Mouse (Mus musculus) liver, embryonic 14.5 days (tissue): ENCODE results near the gene Pithd1. TPM values are rescaled to one million over a fixed set of nuclear protein-coding genes. Genes with fewer than 3 reads are reported as not detected.
A peak's percentile ranks its signal among the peaks of the same experiment; 100 is the strongest.
"Not testable (repeated sequence)": the region's sequence is repeated elsewhere in the genome, so short reads cannot be mapped to it uniquely, and the experiment has no call there.

Experiments
- ATAC-seq: fragments of 200-750 bp; cut with Nextera tagmentation; 2 replicates; pipeline ENCODE4 v1.8.0; 2017; ENCODE audit warnings: moderate number of reproducible peaks, mild to moderate bottlenecking, moderate library complexity; ENCODE audit not compliant: insufficient read depth
- DNase-seq, 3 experiments: peaks; one replicate each; pipeline ENCODE4 v3.0.0-alpha.2; 2012 to 2013; ENCODE audit warnings: low read depth in 3 of 3, low spot score in 3 of 3
- H3K27ac ChIP-seq: fragments of 300-500 bp; sonication (generic); 2 replicates; pipeline ENCODE4 v1.5.1; 2014; ENCODE audit warnings: moderate library complexity, mild to moderate bottlenecking, control low read depth, inconsistent platforms
- H3K27me3 ChIP-seq: fragments of 300-500 bp; sonication (generic); 2 replicates; pipeline ENCODE4 v1.6.1; 2014; ENCODE audit warnings: mild to moderate bottlenecking, low read length, moderate library complexity; ENCODE audit not compliant: control insufficient read depth, insufficient read depth
- H3K36me3 ChIP-seq: fragments of 300-500 bp; sonication (generic); replicated peaks from 2 replicates; pipeline ENCODE4 v1.6.1; 2014; ENCODE audit warnings: low read depth; ENCODE audit not compliant: control insufficient read depth, insufficient read depth
- H3K4me1 ChIP-seq, 2 experiments: fragments of 200-500 bp in 1 of 2; fragments of 300-500 bp in 1 of 2; sonication (generic) in 1 of 2; replicated peaks; 2 replicates each; pipeline ENCODE4 v1.6.1; 2012 to 2014; ENCODE audit warnings: antibody characterized with exemption in 1 of 2, inconsistent platforms in 1 of 2, low read length in 1 of 2; ENCODE audit not compliant: control insufficient read depth in 2 of 2, insufficient read depth in 2 of 2
- H3K4me2 ChIP-seq: fragments of 300-500 bp; sonication (generic); 2 replicates; pipeline ENCODE4 v1.6.1; 2014; ENCODE audit warnings: low read depth, mild to moderate bottlenecking, control low read depth, moderate library complexity
- H3K4me3 ChIP-seq, 2 experiments: fragments of 200-500 bp in 1 of 2; fragments of 300-500 bp in 1 of 2; sonication (generic) in 1 of 2; 2 replicates each; pipeline ENCODE4 v1.5.1; 2012 to 2014; ENCODE audit warnings: low read depth in 2 of 2, low read length in 2 of 2, mild to moderate bottlenecking in 2 of 2, control low read depth in 1 of 2, inconsistent platforms in 1 of 2, moderate library complexity in 1 of 2; ENCODE audit not compliant: insufficient read depth in 1 of 2
- H3K9ac ChIP-seq: fragments of 300-500 bp; sonication (generic); replicated peaks from 2 replicates; pipeline ENCODE4 v1.6.1; 2014; ENCODE audit warnings: mild to moderate bottlenecking, control low read depth, moderate library complexity
- H3K9me3 ChIP-seq: fragments of 300-500 bp; sonication (generic); 2 replicates; pipeline ENCODE4 v1.6.1; 2016; ENCODE audit warnings: low read length, mixed read lengths; ENCODE audit not compliant: control insufficient read depth
- CTCF ChIP-seq: IDR thresholded peaks from 2 replicates; pipeline ENCODE4 v1.5.1; 2016; ENCODE audit warnings: antibody characterized with exemption, low read depth, control low read depth
- EP300 ChIP-seq: IDR thresholded peaks from 2 replicates; pipeline ENCODE4 v1.6.1; 2016; ENCODE audit warnings: antibody characterized with exemption, low read depth
- WGBS: fragments of 180-500 bp; shearing (Covaris S2); extraction: QIAGEN DNeasy Blood & Tissue Kit; methylation state at CpG from one replicate; pipeline ENCODE4 v1.1.7; 2014; ENCODE audit not compliant: insufficient replicate concordance; 5-methylcytosine and 5-hydroxymethylcytosine counted together
- polyA plus RNA-seq, 2 experiments: library from polyadenylated mRNA; depleted of rRNA in 1 of 2; stranded (reverse) in 1 of 2; unstranded in 1 of 2; fragments of >200 nt; fragmentation: Nextera tagmentation in 1 of 2; extraction: Ambion mirVana in 1 of 2; gene quantifications; 2 replicates each; pipeline versions ENCODE4 v1.2.1 to v1.2.3; 2012 to 2014

The Pithd1 gene
- polyA plus RNA-seq, 2 experiments = 49.0 to 71.2 TPM

DNA sequence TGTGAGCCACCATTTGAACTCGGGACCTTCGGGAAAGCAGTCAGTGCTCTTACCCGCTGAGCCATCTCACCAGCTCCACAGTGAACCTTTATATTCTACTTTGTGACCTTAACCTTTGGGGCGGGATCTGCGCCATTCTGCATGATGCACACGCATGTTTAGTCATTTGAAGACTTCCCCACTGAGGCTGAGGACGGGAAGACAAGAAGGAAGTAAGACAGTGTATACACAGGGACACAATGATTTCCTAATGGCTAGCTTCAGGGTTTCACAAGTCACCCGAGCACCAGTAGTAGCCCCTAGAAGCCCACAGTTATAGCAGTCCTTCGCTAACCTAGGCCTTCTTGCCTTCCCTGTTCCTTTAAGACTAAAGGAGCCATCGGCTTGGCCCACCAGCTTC is 41.4 kb downstream of the Pithd1 start:
- H3K9ac ChIP-seq = peak overlapping the region; percentile 24
- ATAC-seq = no peak
- WGBS = 61% methylated on average over 10 of the region's 10 CpGs
- no peaks in the 10 kb centered on the region for H3K27me3 ChIP-seq
- no peak for TF ChIP-seq EP300
- DNase-seq = no peak
- H3K36me3 ChIP-seq = no peaks in the 10 kb centered on the region
- peak overlapping the region; percentile 24; the same call in 1 of the 2 replicates for H3K27ac ChIP-seq
- H3K9me3 ChIP-seq = no peaks in the 10 kb centered on the region
- peak overlapping the region; percentile 82 for H3K4me2 ChIP-seq
- H3K4me3 ChIP-seq = peak overlapping the region; percentile 88 to 97; a peak in 3 of 4 replicates
- peaks cover 6 to 14% of the 10 kb centered on the region in 2 experiments for H3K4me1 ChIP-seq

DNA sequence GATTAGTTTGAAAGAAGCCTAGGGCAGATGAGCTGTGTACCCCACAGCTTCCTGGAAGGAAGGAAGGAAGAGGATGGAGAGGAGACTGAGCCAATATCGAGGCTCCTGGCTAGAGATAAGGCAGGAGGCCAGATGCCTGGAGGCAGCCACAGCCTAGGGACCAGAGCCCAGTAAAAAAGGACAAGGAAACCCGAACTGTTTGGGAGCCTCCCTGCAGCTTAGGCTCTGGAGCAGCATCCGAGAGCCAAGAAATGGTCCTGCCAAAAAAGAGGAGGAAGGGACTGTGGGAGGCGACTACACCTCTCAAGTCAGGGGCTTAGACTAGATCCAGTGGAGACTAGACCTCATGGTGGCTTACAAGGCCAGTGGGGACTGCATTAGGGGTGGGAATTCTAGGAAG is 43.7 kb downstream of the Pithd1 start:
- peaks cover 6 to 22% of the 10 kb centered on the region in 2 experiments for H3K4me1 ChIP-seq

DNA sequence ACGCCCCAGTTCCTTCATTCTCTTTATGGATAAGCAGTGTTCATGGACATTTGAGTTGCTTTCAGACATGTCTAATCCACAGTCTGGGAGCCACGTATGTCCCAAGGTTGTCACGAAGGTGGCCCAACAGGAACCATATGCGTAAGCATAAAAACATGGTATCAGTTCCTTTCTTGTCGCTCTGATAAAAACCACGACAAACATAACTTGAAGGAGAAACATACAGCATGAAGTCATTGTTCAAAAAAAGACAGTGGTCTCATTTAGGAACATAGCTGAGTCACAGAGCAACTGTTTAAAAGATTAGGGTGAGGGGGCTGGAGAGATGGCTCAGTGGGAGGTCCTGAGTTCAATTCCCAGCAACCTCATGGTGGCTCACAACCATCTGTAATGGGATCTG is 44.9 kb downstream of the Pithd1 start:
- DNase-seq (no peak), ATAC-seq (no peak)
- TF ChIP-seq CTCF = no peak
- TF ChIP-seq EP300 = no peak
- no peak overlapping the region for H3K9ac ChIP-seq
- H3K9me3 ChIP-seq = no peaks in the 10 kb centered on the region
- H3K27ac ChIP-seq = no peak overlapping the region
- no peaks in the 10 kb centered on the region for H3K27me3 ChIP-seq
- H3K4me2 ChIP-seq = no peak overlapping the region
- H3K4me1 ChIP-seq = peaks cover 4 to 19% of the 10 kb centered on the region in 2 experiments
- H3K36me3 ChIP-seq = peaks cover 2% of the 10 kb centered on the region; the same call in 1 of the 2 replicates
- H3K4me3 ChIP-seq = no peak overlapping the region
- WGBS = 44% methylated on average over 6 of the region's 6 CpGs

More for the DNA sequence above, 43.7 kb downstream of the Pithd1 start:
- no peaks in the 10 kb centered on the region for H3K27me3 ChIP-seq
- WGBS = 50% methylated on average over 4 of the region's 4 CpGs
- TF ChIP-seq EP300 (no peak), CTCF (no peak)
- H3K4me3 ChIP-seq = no peak overlapping the region
- ATAC-seq (no peak), DNase-seq (no peak)
- no peak overlapping the region for H3K27ac ChIP-seq
- H3K36me3 ChIP-seq = 0 out of 2 replicates have a peak, but pooled peaks cover 2% of the 10 kb centered on the region
- no peak overlapping the region for H3K4me2 ChIP-seq
- no peaks in the 10 kb centered on the region for H3K9me3 ChIP-seq
- H3K9ac ChIP-seq = no peak overlapping the region

DNA sequence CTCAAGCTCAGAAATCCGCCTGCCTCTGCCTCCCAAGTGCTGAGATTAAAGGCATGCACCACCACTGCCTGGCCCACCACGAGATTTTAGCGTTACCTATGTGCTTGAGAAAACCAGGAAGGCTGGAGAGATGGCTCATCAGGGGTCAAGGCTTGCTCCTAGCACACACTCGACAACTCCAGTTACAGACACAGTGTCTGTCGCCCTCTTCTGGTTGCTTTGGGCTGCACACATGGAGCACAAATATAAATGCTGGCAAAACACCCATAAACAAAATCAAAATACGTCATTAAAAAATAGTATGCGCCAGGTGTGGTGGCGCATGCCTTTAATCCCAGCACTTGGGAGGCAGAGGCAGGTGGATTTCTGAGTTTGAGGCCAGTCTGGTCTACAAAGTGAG is 46.0 kb downstream of the Pithd1 start:
- H3K9me3 ChIP-seq, H3K27ac ChIP-seq, H3K36me3 ChIP-seq, H3K9ac ChIP-seq, DNase-seq, H3K4me2 ChIP-seq, H3K27me3 ChIP-seq, ATAC-seq, H3K4me3 ChIP-seq: not testable (repeated sequence)
- peaks cover 4 to 23% of the 10 kb centered on the region in 2 experiments for H3K4me1 ChIP-seq
- peak; percentile 81 for TF ChIP-seq CTCF
- WGBS = 75% methylated on average over 8 of the region's 8 CpGs

DNA sequence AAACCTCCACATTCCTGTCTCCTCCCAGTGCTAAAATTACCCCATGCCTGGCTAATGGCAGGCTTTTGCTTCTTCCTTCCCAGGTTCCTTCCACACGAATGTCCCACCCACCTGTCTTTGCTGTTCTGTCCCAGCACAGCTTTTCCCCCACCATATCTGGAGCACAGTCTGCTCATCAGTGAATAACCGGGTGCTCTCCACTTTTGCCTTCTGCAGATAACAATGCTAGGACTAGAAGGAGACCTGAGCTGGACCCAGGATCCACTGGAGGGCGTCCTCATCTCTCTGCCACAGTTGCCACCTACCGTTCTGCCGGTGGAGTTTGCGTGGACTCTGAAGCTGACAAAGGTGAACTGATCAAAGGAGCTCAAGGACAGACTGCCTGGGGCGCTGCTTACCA is 48.2 kb downstream of the Pithd1 start:
- 40% methylated on average over 7 of the region's 7 CpGs for WGBS
- peaks cover 2% of the 10 kb centered on the region; the same call in 1 of the 2 replicates for H3K36me3 ChIP-seq
- H3K9ac ChIP-seq = no peak overlapping the region
- peak; percentile 47; the same call in 1 of the 2 replicates for TF ChIP-seq CTCF
- no peak for TF ChIP-seq EP300
- ATAC-seq (peak; percentile 55; the same call in 1 of the 2 replicates), DNase-seq (no peak)
- no peak overlapping the region for H3K4me2 ChIP-seq
- peaks cover 11 to 40% of the 10 kb centered on the region in 2 experiments; a peak in 3 of 4 replicates for H3K4me1 ChIP-seq
- H3K9me3 ChIP-seq = no peaks in the 10 kb centered on the region
- H3K27me3 ChIP-seq = no peaks in the 10 kb centered on the region
- no peak overlapping the region for H3K4me3 ChIP-seq
- no peak overlapping the region for H3K27ac ChIP-seq
